Mouse (Mus musculus) adrenal gland, postnatal 25 days (tissue): ENCODE results near the gene Fen1. TPM values are rescaled to one million over a fixed set of nuclear protein-coding genes. Genes with fewer than 3 reads are reported as not detected.

Experiments used
- DNase-seq: peaks from one replicate; pipeline ENCODE4 v3.0.0; 2021; ENCODE audit warnings: mixed read lengths
- long read RNA-seq: library from polyadenylated mRNA; stranded (forward); transcript quantifications from one replicate; pipeline ENCODE4 v2.0.0, GENCODE M21; 2021
- total RNA-seq: library from RNA; stranded (reverse); gene quantifications from 2 replicates; pipeline ENCODE4 v1.2.3, GENCODE M21; 2021

Fen1 gene
- 16.9 and 17.9 TPM in 2 replicates for total RNA-seq
- long read RNA-seq, transcript Fen1-201 (2 exons, 2,341 nt) = major isoform, 37 of 56 reads
- long read RNA-seq, transcript Fen1-202 (2 exons, 2,100 nt) = minor isoform, 14 of 56 reads
- long read RNA-seq, partial matches to known transcripts = 0 of 56 reads
- long read RNA-seq, other reads (novel, unspliced or antisense) = 1 of 56 reads

- peak; percentile 88 for DNase-seq
Observed at GRCm38 (mm10) chr19:10203848-10204615, at the start of gene Fen1, which contains the start of gene Tmem258. Gene Fen1, minus strand, starts transcription at chr19:10204169. Gene Tmem258, plus strand, starts transcription at chr19:10204014.

- DNase-seq = no peak
Observed at GRCm38 (mm10) chr19:10248128-10248527, 44.2 kb upstream of the Fen1 start.

- DNase-seq = no peak
Observed at GRCm38 (mm10) chr19:10247165-10247564, 43.2 kb upstream of the Fen1 start.

GRCm38 (mm10) chr19:10244183-10244582 is 40.2 kb upstream of the Fen1 start:
- peak; percentile 67 for DNase-seq

GRCm38 (mm10) chr19:10242916-10243315 is 38.9 kb upstream of the Fen1 start:
- DNase-seq = no peak

- DNase-seq = peak; percentile 87
Observed at GRCm38 (mm10) chr19:10240654-10241305, 36.8 kb upstream of the Fen1 start, which contains the start of gene Myrf. Gene Myrf, minus strand, starts transcription at chr19:10240748.

- DNase-seq = no peak
Observed at GRCm38 (mm10) chr19:10239975-10240653, 36.1 kb upstream of the Fen1 start.

GRCm38 (mm10) chr19:10239419-10239818 is 35.5 kb upstream of the Fen1 start:
- no peak for DNase-seq

- no peak for DNase-seq
Observed at GRCm38 (mm10) chr19:10238477-10238876, 34.5 kb upstream of the Fen1 start.

GRCm38 (mm10) chr19:10235784-10236565 is 32.0 kb upstream of the Fen1 start:
- no peak for DNase-seq

GRCm38 (mm10) chr19:10232327-10233017 is 28.5 kb upstream of the Fen1 start:
- no peak for DNase-seq

GRCm38 (mm10) chr19:10231871-10232270 is 27.9 kb upstream of the Fen1 start:
- DNase-seq = no peak

- no peak for DNase-seq
Observed at GRCm38 (mm10) chr19:10231016-10231415, 27.0 kb upstream of the Fen1 start.

- DNase-seq = no peak
Observed at GRCm38 (mm10) chr19:10225767-10226166, 21.8 kb upstream of the Fen1 start.

- DNase-seq = no peak
Observed at GRCm38 (mm10) chr19:10224637-10225453, 20.9 kb upstream of the Fen1 start.

- DNase-seq = no peak
Observed at GRCm38 (mm10) chr19:10223561-10223960, 19.6 kb upstream of the Fen1 start.

- no peak for DNase-seq
Observed at GRCm38 (mm10) chr19:10222656-10223055, 18.7 kb upstream of the Fen1 start.

- DNase-seq = no peak
Observed at GRCm38 (mm10) chr19:10221585-10221984, 17.6 kb upstream of the Fen1 start.

- DNase-seq = no peak
Observed at GRCm38 (mm10) chr19:10219593-10219992, 15.6 kb upstream of the Fen1 start.

GRCm38 (mm10) chr19:10219108-10219507 is 15.1 kb upstream of the Fen1 start:
- DNase-seq = peak; percentile 35
